Mouse (Mus musculus) erythroblast, embryonic 14.5 days (primary cell): ENCODE results near the gene Ppa1.

Experiments used
- GATA1 ChIP-seq: IDR thresholded peaks from 2 replicates; pipeline ENCODE4 v1.6.1; 2012; ENCODE audit warnings: low read length, inconsistent platforms, mixed read lengths
- TAL1 ChIP-seq: IDR thresholded peaks from 3 replicates; pipeline ENCODE4 v1.6.1; 2012; ENCODE audit warnings: low read length, inconsistent platforms, mixed read lengths

GRCm38 (mm10) chr10:61640363-61640762 lies 8.0 kb upstream of the Ppa1 start:
- TF ChIP-seq TAL1 (no peak), GATA1 (no peak)
